Mouse (Mus musculus) hindbrain, embryonic 16.5 days (tissue): ENCODE results near the gene Eif2ak2. TPM values are rescaled to one million over a fixed set of nuclear protein-coding genes. Genes with fewer than 3 reads are reported as not detected.

Experiments used
- polyA plus RNA-seq: library from polyadenylated mRNA; unstranded; fragments of >200 nt; fragmentation: Nextera tagmentation; extraction: Ambion mirVana; gene quantifications from 2 replicates; pipeline ENCODE4 v1.2.1, GENCODE M21; 2015

The Eif2ak2 gene
- polyA plus RNA-seq, 1 experiment from 2014 or later: 3.0 TPM

Other genes with a start within 250 kb of the Eif2ak2 start
- gene Strn, start 145.4 kb downstream of the Eif2ak2 start, polyA plus RNA-seq: 4.3 and 5.8 TPM in 2 replicates
- 16.9 and 21.8 TPM in 2 replicates for gene Heatr5b, start 47.2 kb downstream of the Eif2ak2 start, polyA plus RNA-seq
- gene Gpatch11, start 47.0 kb downstream of the Eif2ak2 start, polyA plus RNA-seq: 54.4 and 56.9 TPM in 2 replicates
- gene Sult6b1, start 24.4 kb upstream of the Eif2ak2 start, polyA plus RNA-seq: 0.36 TPM in 1 of 2 replicates, not detected in the other
- gene Cebpzos, start 33.9 kb upstream of the Eif2ak2 start, polyA plus RNA-seq: 105 and 127 TPM in 2 replicates
- 29.7 and 32.0 TPM in 2 replicates for gene Cebpz, start 54.5 kb upstream of the Eif2ak2 start, polyA plus RNA-seq
- gene Ndufaf7, start 54.6 kb upstream of the Eif2ak2 start, polyA plus RNA-seq: 63.9 and 65.9 TPM in 2 replicates
- 11.0 and 15.0 TPM in 2 replicates for gene Prkd3, start 138.2 kb upstream of the Eif2ak2 start, polyA plus RNA-seq
- 25.9 and 32.9 TPM in 2 replicates for gene Qpct, start 169.3 kb upstream of the Eif2ak2 start, polyA plus RNA-seq